Comparison of ENCODE assay signal across 11 mouse cellular contexts in genomic region chr5:113973790-113974189, GRCm38 (mm10). TPM values are rescaled to one million over a fixed set of nuclear protein-coding genes. Genes with fewer than 3 reads are reported as not detected.
A peak's percentile ranks its signal among the peaks of the same experiment; 100 is the strongest.
DNase-seq lines count a peak whose midpoint lies in the region; ATAC-seq lines count a peak whose summit lies in the region.
"Had no signal": no experiment of that assay in that cellular context is flagged by ENCODE, and none has a peak within 500 bp of the region (broad histone marks: within the 10 kb centered on the region; RNA-seq: fewer than 3 reads in every experiment).

No protein-coding gene starts in this region.

- H3K4me3 ChIP-seq in heart, embryonic 12.5 days = peak overlapping the region; percentile 25
- H3K4me3 ChIP-seq in stomach, embryonic 15.5 days (replicated peaks) = no peak overlapping the region
- H3K4me3 ChIP-seq: limb, embryonic 13.5 days had no signal

- H3K9ac ChIP-seq in heart, embryonic 12.5 days = 0 out of 2 replicates have a peak overlapping the region, but pooled peaks have one; percentile 24
- H3K9ac ChIP-seq in stomach, embryonic 15.5 days = no peak overlapping the region

- no peak for ATAC-seq in heart, embryonic 12.5 days (ENCODE audit: insufficient number of reproducible peaks, low FRiP score)
- no peak for ATAC-seq in stomach, embryonic 15.5 days (ENCODE audit: insufficient read depth, low FRiP score, low read depth)

- intact Hi-C loops in heart, postnatal 25 days (cut with DNase I) = loop anchor here (2.0 kb wide), 1 partner anchor 17 kb away; no protein-coding TSS in a partner anchor

- H3K4me2 ChIP-seq in heart, embryonic 12.5 days = peak overlapping the region; percentile 68
- no peak overlapping the region for H3K4me2 ChIP-seq in stomach, embryonic 15.5 days
- H3K4me2 ChIP-seq: limb, embryonic 13.5 days had no signal

- H3K4me1 ChIP-seq in heart, embryonic 12.5 days (replicated peaks) = peaks cover 75% of the 10 kb centered on the region
- peaks cover 33% of the 10 kb centered on the region for H3K4me1 ChIP-seq in stomach, embryonic 15.5 days

- no peaks in the 10 kb centered on the region for H3K27me3 ChIP-seq in heart, embryonic 12.5 days (replicated peaks)
- H3K27me3 ChIP-seq in stomach, embryonic 15.5 days (replicated peaks) = no peaks in the 10 kb centered on the region
- H3K27me3 ChIP-seq: limb, embryonic 13.5 days had no signal

- H3K36me3 ChIP-seq in heart, embryonic 12.5 days = peaks cover 23% of the 10 kb centered on the region
- peaks cover 15% of the 10 kb centered on the region for H3K36me3 ChIP-seq in stomach, embryonic 15.5 days

- no peaks in the 10 kb centered on the region for H3K9me3 ChIP-seq in heart, embryonic 12.5 days (replicated peaks)
- no peaks in the 10 kb centered on the region for H3K9me3 ChIP-seq in stomach, embryonic 15.5 days
- H3K9me3 ChIP-seq: limb, embryonic 13.5 days had no signal

- peak overlapping the region; percentile 89 for H3K27ac ChIP-seq in heart, embryonic 12.5 days (ENCODE audit: poor library complexity, severe bottlenecking)
- H3K27ac ChIP-seq in stomach, embryonic 15.5 days = peak overlapping the region; percentile 80; the same call in 1 of the 2 replicates
- H3K27ac ChIP-seq: limb, embryonic 13.5 days had no signal

- WGBS in heart, embryonic 12.5 days = 57% methylated on average over 8 of the region's 8 CpGs
- WGBS in stomach, embryonic 15.5 days = 74% methylated on average over 8 of the region's 8 CpGs

- no peak for DNase-seq in heart, postnatal 25 days (ENCODE audit: low spot score)
- peak; percentile 61 for DNase-seq in urinary bladder, postnatal 14 days (ENCODE audit: low spot score)
- no peak for DNase-seq in urinary bladder, postnatal 4 days (ENCODE audit: low spot score in 2 of 2)
- peak; percentile 49 for DNase-seq in kidney, postnatal 14 days
- no peak for DNase-seq in adrenal gland, postnatal 25 days
- DNase-seq in adrenal gland, adult 2 months = no peak
- DNase-seq: cerebellum, adult 9-10 months had no signal

RNA-seq across cellular contexts. Expression of gene Ssh1, which starts 19.9 kb away (rescaled TPM):
- 19.0 and 21.4 TPM in 2 replicates for polyA plus RNA-seq in heart, embryonic 12.5 days (2016; fragmentation: Nextera tagmentation; extraction: Ambion mirVana)
- 10 to 100 TPM; 13.4 to 16.9 TPM for total RNA-seq in heart, postnatal 25 days (2021)
- 13.3 and 13.7 TPM in 2 replicates for polyA plus RNA-seq in stomach, embryonic 15.5 days (2015; fragmentation: Nextera tagmentation; extraction: Ambion mirVana)
- total RNA-seq in adrenal gland, postnatal 25 days (2021) = 18.9 and 22.7 TPM in 2 replicates
- total RNA-seq in adrenal gland, adult 2 months (2021) = 10 to 100 TPM; 15.5 to 24.6 TPM
- polyA plus RNA-seq in adrenal gland, adult 2 months (2012; rRNA removed) = 9.1 and 9.9 TPM in 2 replicates

RNA-seq across cellular contexts. Expression of gene Dao, which starts 29.7 kb away (rescaled TPM):
- polyA plus RNA-seq in heart, embryonic 12.5 days (2016; fragmentation: Nextera tagmentation; extraction: Ambion mirVana) = not detected in 2 replicates
- not detected for total RNA-seq in heart, postnatal 25 days (2021)
- 3.4 and 5.0 TPM in 2 replicates for polyA plus RNA-seq in stomach, embryonic 15.5 days (2015; fragmentation: Nextera tagmentation; extraction: Ambion mirVana)
- total RNA-seq in adrenal gland, postnatal 25 days (2021) = not detected in 2 replicates
- not detected for total RNA-seq in adrenal gland, adult 2 months (2021)
- polyA plus RNA-seq in adrenal gland, adult 2 months (2012; rRNA removed) = not detected in 2 replicates
- total RNA-seq: neutrophil, adult 5-6 weeks had no signal
- polyA plus RNA-seq: limb, embryonic 13.5 days had no signal

Comparison
In these comparisons a context has a peak if more than half of its experiments do, and no peak if none do; other contexts are left out.
1. DNase-seq: peak in urinary bladder, postnatal 14 days (single experiment) and kidney, postnatal 14 days (single experiment); none in heart, postnatal 25 days (single experiment), urinary bladder, postnatal 4 days (0 of 2), adrenal gland, postnatal 25 days (single experiment) and adrenal gland, adult 2 months (single experiment).